Mouse (Mus musculus) intestine, embryonic 14.5 days (tissue): ENCODE measurements around the gene Nlrx1. TPM values are rescaled to one million over a fixed set of nuclear protein-coding genes. Genes with fewer than 3 reads are reported as not detected.

Experiments
- ATAC-seq: fragments of 200-750 bp; cut with Nextera tagmentation; replicated peaks from 2 replicates; pipeline ENCODE4 v1.8.0; 2017; ENCODE audit warnings: low read depth, moderate number of reproducible peaks, moderate TSS enrichment, moderate library complexity; ENCODE audit not compliant: low FRiP score, low TSS enrichment
- DNase-seq: peaks from one replicate; pipeline ENCODE4 v3.0.0-alpha.2; 2018; ENCODE audit warnings: low spot score
- H3K27ac ChIP-seq: fragments of 300-500 bp; sonication (generic); 2 replicates; pipeline ENCODE4 v1.5.1; 2014; ENCODE audit warnings: low read depth, mild to moderate bottlenecking, control low read depth
- H3K27me3 ChIP-seq: fragments of 300-500 bp; sonication (generic); replicated peaks from 2 replicates; pipeline ENCODE4 v1.6.1; 2014; ENCODE audit warnings: low read length, control low read depth; ENCODE audit not compliant: control insufficient read depth, insufficient read depth
- H3K36me3 ChIP-seq: fragments of 300-500 bp; sonication (generic); 2 replicates; pipeline ENCODE4 v1.6.1; 2014; ENCODE audit warnings: low read length, control low read depth; ENCODE audit not compliant: control insufficient read depth, insufficient read depth
- H3K4me1 ChIP-seq: fragments of 300-500 bp; sonication (generic); replicated peaks from 2 replicates; pipeline ENCODE4 v1.6.1; 2014; ENCODE audit warnings: low read length, control low read depth, mixed read lengths; ENCODE audit not compliant: control insufficient read depth, insufficient read depth
- H3K4me2 ChIP-seq: fragments of 300-500 bp; sonication (generic); 2 replicates; pipeline ENCODE4 v1.6.1; 2014; ENCODE audit warnings: low read length
- H3K4me3 ChIP-seq: fragments of 300-500 bp; sonication (generic); 2 replicates; pipeline ENCODE4 v1.5.1; 2014; ENCODE audit warnings: low read depth, low read length, control low read depth, mixed read lengths
- H3K9ac ChIP-seq: fragments of 300-500 bp; sonication (generic); 2 replicates; pipeline ENCODE4 v1.6.1; 2014; ENCODE audit warnings: mild to moderate bottlenecking, low read length
- H3K9me3 ChIP-seq: fragments of 300-500 bp; sonication (generic); 2 replicates; pipeline ENCODE4 v1.6.1; 2016; ENCODE audit warnings: low read length, control low read depth; ENCODE audit not compliant: control insufficient read depth
- WGBS: fragments of 180-500 bp; shearing (Covaris S2); extraction: QIAGEN DNeasy Blood & Tissue Kit; methylation state at CpG from one replicate; pipeline ENCODE4 v1.1.7; 2014; 5-methylcytosine and 5-hydroxymethylcytosine counted together
- polyA plus RNA-seq: library from polyadenylated mRNA; unstranded; fragments of >200 nt; fragmentation: Nextera tagmentation; extraction: Ambion mirVana; gene quantifications from 2 replicates; pipeline ENCODE4 v1.2.1, GENCODE M21; 2014

Nlrx1 gene
- polyA plus RNA-seq, 1 experiment from 2014 or later, result 7.0 TPM

DNA sequence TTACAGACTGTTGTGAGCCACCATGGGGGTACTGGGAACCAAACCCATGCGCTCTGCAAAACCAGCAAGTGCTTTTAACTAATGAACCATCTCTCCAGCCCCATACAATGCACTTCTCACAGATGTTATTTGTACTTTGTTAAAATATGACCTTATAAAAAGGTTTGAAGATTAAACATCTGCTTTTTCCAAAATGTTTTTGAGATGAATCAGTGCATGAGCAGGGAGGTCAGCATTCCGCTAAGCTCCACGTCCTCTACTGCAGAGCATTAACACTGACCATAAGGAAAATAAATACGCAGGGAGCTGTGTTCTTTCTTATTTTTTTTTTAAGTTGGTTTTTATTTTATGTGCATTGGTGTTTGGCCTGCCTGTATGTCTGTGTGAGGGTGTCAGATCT, 56.0 kb downstream of the Nlrx1 start:
- no peaks in the 10 kb centered on the region for H3K4me1 ChIP-seq
- DNase-seq, result no peak
- H3K4me3 ChIP-seq, result no peak overlapping the region
- no peak overlapping the region for H3K4me2 ChIP-seq
- no peak overlapping the region for H3K27ac ChIP-seq
- no peak for ATAC-seq
- H3K9me3 ChIP-seq, result no peaks in the 10 kb centered on the region
- H3K36me3 ChIP-seq, result peaks cover 3% of the 10 kb centered on the region; the same call in 1 of the 2 replicates
- no peak overlapping the region for H3K9ac ChIP-seq
- H3K27me3 ChIP-seq, result no peaks in the 10 kb centered on the region
- 90% methylated on average over 4 of the region's 4 CpGs for WGBS

DNA sequence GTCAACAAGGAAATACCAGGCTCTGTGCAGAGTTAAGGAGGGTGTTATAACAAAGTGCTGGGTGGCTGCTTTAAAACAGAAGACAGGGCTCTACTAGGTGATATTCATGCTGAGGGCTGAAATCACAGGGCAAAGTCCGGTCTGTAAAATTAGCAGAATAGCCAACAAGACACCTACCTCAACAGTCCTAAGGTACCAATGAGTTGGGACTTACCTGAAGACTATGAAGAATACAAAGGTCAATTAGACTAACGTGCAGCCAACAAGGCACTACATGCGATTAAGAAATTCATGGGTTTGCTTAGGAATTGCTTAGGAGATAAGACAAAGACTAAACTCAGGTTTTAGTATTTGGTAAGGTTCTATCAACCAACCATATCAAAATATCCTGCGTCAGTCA, 59.0 kb downstream of the Nlrx1 start:
- ATAC-seq, result peak; percentile 64; the same call in 1 of the 2 replicates
- Histone ChIP-seq H3K9ac (no peak overlapping the region), H3K4me2 (no peak overlapping the region), H3K36me3 (peaks cover 3% of the 10 kb centered on the region; the same call in 1 of the 2 replicates), H3K27me3 (no peaks in the 10 kb centered on the region), H3K27ac (no peak overlapping the region), H3K4me1 (no peaks in the 10 kb centered on the region), H3K9me3 (no peaks in the 10 kb centered on the region), H3K4me3 (no peak overlapping the region)
- 84% methylated on average over 4 of the region's 4 CpGs for WGBS
- no peak for DNase-seq

GRCm38 (mm10) chr9:44207840-44208239, 60.6 kb downstream of the Nlrx1 start:
- no peaks in the 10 kb centered on the region for H3K9me3 ChIP-seq
- no peak overlapping the region for H3K9ac ChIP-seq
- no peaks in the 10 kb centered on the region for H3K27me3 ChIP-seq
- H3K27ac ChIP-seq, result no peak overlapping the region
- DNase-seq (no peak), ATAC-seq (no peak)
- H3K4me3 ChIP-seq, result no peak overlapping the region
- H3K4me2 ChIP-seq, result no peak overlapping the region
- 88% methylated on average over 2 of the region's 2 CpGs for WGBS
- no peaks in the 10 kb centered on the region for H3K4me1 ChIP-seq
- H3K36me3 ChIP-seq, result peaks cover 3% of the 10 kb centered on the region; the same call in 1 of the 2 replicates

Other genes with a start within 250 kb of the Nlrx1 start
- gene Thy1, start 225.2 kb downstream of the Nlrx1 start, polyA plus RNA-seq, result 0.62 and 2.0 TPM in 2 replicates
- gene Usp2, start 201.6 kb downstream of the Nlrx1 start, polyA plus RNA-seq, result 11.0 and 12.5 TPM in 2 replicates
- gene Mfrp, start 166.9 kb downstream of the Nlrx1 start, polyA plus RNA-seq, result 0.18 TPM in 1 of 2 replicates, not detected in the other
- 3.2 and 3.4 TPM in 2 replicates for gene C1qtnf5, start 161.4 kb downstream of the Nlrx1 start, polyA plus RNA-seq
- 0.14 and 0.36 TPM in 2 replicates for gene Gm49380, start 155.1 kb downstream of the Nlrx1 start, polyA plus RNA-seq
- gene Rnf26, start 155.1 kb downstream of the Nlrx1 start, polyA plus RNA-seq, result 70.2 and 75.7 TPM in 2 replicates
- 47.9 and 49.7 TPM in 2 replicates for gene Mcam, start 134.1 kb downstream of the Nlrx1 start, polyA plus RNA-seq
- 18.1 and 19.9 TPM in 2 replicates for gene Cbl, start 34.5 kb downstream of the Nlrx1 start, polyA plus RNA-seq
- gene Ccdc153, start 27.9 kb downstream of the Nlrx1 start, polyA plus RNA-seq, result not detected in 2 replicates
- 3.1 TPM in 2 replicates for gene Pdzd3, start 17.1 kb downstream of the Nlrx1 start, polyA plus RNA-seq
- 3.6 and 4.1 TPM in 2 replicates for gene Abcg4, start 20.0 kb upstream of the Nlrx1 start, polyA plus RNA-seq
- gene Hinfp, start 37.1 kb upstream of the Nlrx1 start, polyA plus RNA-seq, result 18.5 and 22.9 TPM in 2 replicates
- gene C2cd2l, start 51.7 kb upstream of the Nlrx1 start, polyA plus RNA-seq, result 5.7 and 5.8 TPM in 2 replicates
- 45.4 and 46.2 TPM in 2 replicates for gene Dpagt1, start 57.4 kb upstream of the Nlrx1 start, polyA plus RNA-seq
- gene H2afx, start 66.1 kb upstream of the Nlrx1 start, polyA plus RNA-seq, result 302 and 311 TPM in 2 replicates
- 122 and 128 TPM in 2 replicates for gene Hmbs, start 75.6 kb upstream of the Nlrx1 start, polyA plus RNA-seq
- gene Vps11, start 93.1 kb upstream of the Nlrx1 start, polyA plus RNA-seq, result 25.3 and 29.5 TPM in 2 replicates
- gene Hyou1, start 110.9 kb upstream of the Nlrx1 start, polyA plus RNA-seq, result 28.4 and 37.0 TPM in 2 replicates
- gene Slc37a4, start 128.3 kb upstream of the Nlrx1 start, polyA plus RNA-seq, result 37.8 and 38.1 TPM in 2 replicates
- 2,858 and 3,005 TPM in 2 replicates for gene Rps25, start 138.5 kb upstream of the Nlrx1 start, polyA plus RNA-seq
- 113 and 120 TPM in 2 replicates for gene Trappc4, start 139.0 kb upstream of the Nlrx1 start, polyA plus RNA-seq
- 27.1 and 29.3 TPM in 2 replicates for gene Ccdc84, start 150.0 kb upstream of the Nlrx1 start, polyA plus RNA-seq
- gene Foxr1, start 172.5 kb upstream of the Nlrx1 start, polyA plus RNA-seq, result not detected in 2 replicates
- gene Upk2, start 186.4 kb upstream of the Nlrx1 start, polyA plus RNA-seq, result 2.1 and 2.3 TPM in 2 replicates
- 10.2 TPM in 2 replicates for gene Bcl9l, start 214.2 kb upstream of the Nlrx1 start, polyA plus RNA-seq